Mouse (Mus musculus) neural tube, embryonic 15.5 days (tissue): ENCODE measurements at regions not wholly inside any gene's neighbourhood (a gene's known extent, or its start where the extent isn't known, plus 50 kb on each side); places are given as distances from the start of the nearest gene placed in this dataset.

Source experiments
- ATAC-seq: fragments of 200-750 bp; cut with Nextera tagmentation; 2 replicates; pipeline ENCODE4 v1.8.0; 2017; ENCODE audit warnings: mild to moderate bottlenecking, moderate TSS enrichment, moderate library complexity; ENCODE audit not compliant: low FRiP score
- H3K27ac ChIP-seq: fragments of 300-500 bp; sonication (generic); replicated peaks from 2 replicates; pipeline ENCODE4 v1.5.1; 2015; ENCODE audit warnings: mild to moderate bottlenecking, inconsistent platforms
- H3K27me3 ChIP-seq: fragments of 300-500 bp; sonication (generic); replicated peaks from 2 replicates; pipeline ENCODE4 v1.6.1; 2015; ENCODE audit warnings: inconsistent platforms
- H3K36me3 ChIP-seq: fragments of 300-500 bp; sonication (generic); 2 replicates; pipeline ENCODE4 v1.6.1; 2015; ENCODE audit warnings: inconsistent platforms
- H3K4me1 ChIP-seq: fragments of 300-500 bp; sonication (generic); 2 replicates; pipeline ENCODE4 v1.6.1; 2015; ENCODE audit warnings: inconsistent platforms
- H3K4me2 ChIP-seq: fragments of 300-500 bp; sonication (generic); 2 replicates; pipeline ENCODE4 v1.6.1; 2015; ENCODE audit warnings: inconsistent platforms, mild to moderate bottlenecking, moderate library complexity
- H3K4me3 ChIP-seq: fragments of 300-500 bp; sonication (generic); replicated peaks from 2 replicates; pipeline ENCODE4 v1.5.1; 2015; ENCODE audit warnings: mild to moderate bottlenecking, inconsistent platforms
- H3K9ac ChIP-seq: fragments of 300-500 bp; sonication (generic); replicated peaks from 2 replicates; pipeline ENCODE4 v1.6.1; 2015; ENCODE audit warnings: mild to moderate bottlenecking, inconsistent platforms
- H3K9me3 ChIP-seq: fragments of 300-500 bp; sonication (generic); replicated peaks from 2 replicates; pipeline ENCODE4 v1.6.1; 2016; ENCODE audit warnings: inconsistent platforms
- WGBS: fragments of 180-500 bp; shearing (Covaris S2); methylation state at CpG from one replicate; pipeline ENCODE4 v1.1.7; 2015; ENCODE audit warnings: mixed read lengths; 5-methylcytosine and 5-hydroxymethylcytosine counted together

DNA sequence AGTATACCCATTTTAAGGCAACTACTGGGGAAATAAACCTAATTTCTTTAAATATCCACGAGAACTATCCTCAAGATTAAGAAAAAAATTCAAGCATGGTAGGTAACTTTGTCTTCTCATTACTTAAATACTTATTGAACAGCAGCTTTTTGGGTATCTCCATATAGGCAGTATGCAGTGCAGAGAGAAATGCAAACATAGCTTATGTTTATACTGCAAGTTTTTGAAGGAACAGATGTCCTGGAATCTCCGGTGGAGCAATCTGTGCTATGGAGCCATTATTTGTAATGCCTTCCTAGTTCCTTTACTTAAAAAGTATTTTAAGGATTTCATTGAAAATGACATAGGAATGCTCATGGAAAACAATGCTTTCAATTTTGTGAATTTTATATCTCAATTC is 91.7 kb upstream of the Adgrb3 start:
- no peaks in the 10 kb centered on the region for H3K9me3 ChIP-seq
- no peaks in the 10 kb centered on the region for H3K27me3 ChIP-seq
- no peak overlapping the region for H3K4me3 ChIP-seq
- H3K4me2 ChIP-seq: no peak overlapping the region
- no peaks in the 10 kb centered on the region for H3K4me1 ChIP-seq
- no peaks in the 10 kb centered on the region for H3K36me3 ChIP-seq
- no peak overlapping the region for H3K9ac ChIP-seq
- 78% methylated on average over 2 of the region's 2 CpGs for WGBS
- H3K27ac ChIP-seq: no peak overlapping the region
- ATAC-seq: no peak

DNA sequence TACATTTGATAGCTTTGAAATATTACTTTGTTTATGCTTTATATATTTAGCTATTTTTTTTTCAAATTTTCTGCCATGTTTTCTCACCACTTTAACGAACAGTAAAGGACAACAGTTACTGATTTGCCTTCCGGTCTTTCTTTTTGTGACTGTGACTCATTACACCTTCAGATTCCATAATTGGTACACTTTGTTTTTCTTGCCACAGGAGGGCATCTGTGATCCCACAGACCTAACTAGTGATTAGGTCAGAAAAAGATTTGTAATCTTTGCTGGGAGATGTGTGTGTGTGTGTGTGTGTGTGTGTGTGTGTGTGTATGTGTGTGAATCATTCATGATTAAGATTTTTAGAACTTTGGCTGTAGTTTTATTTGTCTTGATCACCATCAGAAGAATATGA is 64.7 kb upstream of the Adgrb3 start:
- no peak overlapping the region for H3K4me3 ChIP-seq
- no peak overlapping the region for H3K4me2 ChIP-seq
- H3K9ac ChIP-seq: no peak overlapping the region
- 77% methylated on average over 2 of the region's 2 CpGs for WGBS
- no peak for ATAC-seq
- H3K27ac ChIP-seq: no peak overlapping the region
- H3K9me3 ChIP-seq: no peaks in the 10 kb centered on the region
- H3K4me1 ChIP-seq: 0 out of 2 replicates have a peak, but pooled peaks cover 2% of the 10 kb centered on the region
- no peaks in the 10 kb centered on the region for H3K36me3 ChIP-seq
- no peaks in the 10 kb centered on the region for H3K27me3 ChIP-seq

DNA sequence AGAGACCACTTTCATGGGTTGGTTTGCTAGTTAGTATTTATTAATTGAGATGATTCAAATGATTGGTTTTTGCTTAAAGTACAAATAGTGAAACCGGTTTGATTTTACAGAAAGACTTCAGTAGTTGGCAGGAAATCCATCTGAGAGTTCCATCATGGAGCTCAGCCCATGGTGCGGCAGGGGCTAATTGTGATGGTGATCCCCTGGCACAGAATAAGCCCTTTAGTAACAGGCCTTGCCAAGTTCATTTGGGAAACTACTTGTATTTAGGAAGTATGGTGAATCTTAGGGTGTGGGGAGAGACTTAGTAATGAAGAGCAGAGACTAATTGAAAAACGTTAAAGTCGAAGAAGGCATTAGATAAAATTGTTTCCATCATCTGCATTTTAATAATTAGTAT is 63.5 kb upstream of the Adgrb3 start:
- H3K4me2 ChIP-seq: no peak overlapping the region
- no peaks in the 10 kb centered on the region for H3K9me3 ChIP-seq
- no peak overlapping the region for H3K4me3 ChIP-seq
- peak; percentile 68; the same call in 1 of the 2 replicates for ATAC-seq
- no peaks in the 10 kb centered on the region for H3K36me3 ChIP-seq
- H3K27me3 ChIP-seq: no peaks in the 10 kb centered on the region
- H3K27ac ChIP-seq: no peak overlapping the region
- 41% methylated on average over 4 of the region's 4 CpGs for WGBS
- 0 out of 2 replicates have a peak, but pooled peaks cover 2% of the 10 kb centered on the region for H3K4me1 ChIP-seq
- no peak overlapping the region for H3K9ac ChIP-seq

DNA sequence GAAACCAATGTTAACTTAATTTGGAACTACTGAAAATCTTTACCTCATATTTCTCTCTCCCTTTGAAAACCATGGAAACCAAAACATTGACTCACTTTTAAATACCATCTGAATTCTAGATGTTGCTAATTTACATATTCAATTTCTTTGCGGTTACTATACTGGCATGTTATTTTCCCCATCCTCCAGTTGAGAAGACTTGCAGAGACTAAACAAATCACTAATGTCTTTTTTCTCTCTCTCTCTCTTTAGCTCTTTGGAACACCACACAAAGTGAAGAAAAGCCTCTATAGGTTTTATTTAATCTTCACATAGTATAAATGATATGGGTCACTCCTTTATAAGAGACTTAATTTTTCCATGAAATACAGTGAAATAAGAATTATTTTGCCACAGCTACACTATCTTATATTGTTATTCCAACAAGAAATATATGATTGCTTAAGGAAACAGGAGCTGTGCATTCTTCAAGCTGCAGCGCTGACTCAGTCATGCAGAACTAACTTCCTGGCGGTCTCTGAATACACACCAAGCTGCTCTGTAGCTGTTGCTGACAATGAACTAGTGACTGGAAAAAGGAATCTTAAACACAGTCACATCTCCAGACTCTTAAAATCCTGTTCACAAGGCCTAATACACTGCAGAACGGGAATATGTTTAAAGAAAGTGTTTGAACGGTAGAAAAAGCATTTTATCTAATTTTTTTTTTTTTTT is 62.7 kb upstream of the Adgrb3 start:
- no peaks in the 10 kb centered on the region for H3K27me3 ChIP-seq
- H3K36me3 ChIP-seq: no peaks in the 10 kb centered on the region
- 0 out of 2 replicates have a peak, but pooled peaks cover 2% of the 10 kb centered on the region for H3K4me1 ChIP-seq
- no peak overlapping the region for H3K27ac ChIP-seq
- no peak overlapping the region for H3K9ac ChIP-seq
- peak; percentile 92 for ATAC-seq
- 24% methylated on average over 5 of the region's 5 CpGs for WGBS
- no peak overlapping the region for H3K4me3 ChIP-seq
- no peaks in the 10 kb centered on the region for H3K9me3 ChIP-seq
- no peak overlapping the region for H3K4me2 ChIP-seq

DNA sequence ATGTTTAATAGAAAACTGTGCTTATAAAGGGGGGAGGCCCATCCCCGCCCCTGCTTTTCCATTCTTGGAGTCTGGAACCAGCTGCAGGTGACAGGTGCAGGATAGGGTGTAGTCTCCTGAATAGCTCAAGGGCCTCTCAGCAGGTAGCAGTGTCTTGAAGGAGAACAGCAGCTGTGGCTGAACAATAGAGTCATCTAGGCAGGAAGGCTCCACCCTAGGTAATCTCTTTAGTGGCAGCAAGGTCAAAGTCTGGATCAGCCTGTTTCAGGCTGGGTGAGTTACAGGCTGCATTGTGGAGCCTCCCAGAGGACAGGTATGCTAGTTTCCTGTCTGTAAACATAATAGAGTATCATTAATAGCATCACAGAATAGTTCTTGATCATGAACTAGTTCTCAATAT is 58.5 kb upstream of the Adgrb3 start:
- Histone ChIP-seq H3K36me3 (no peaks in the 10 kb centered on the region), H3K4me3 (no peak overlapping the region)

DNA sequence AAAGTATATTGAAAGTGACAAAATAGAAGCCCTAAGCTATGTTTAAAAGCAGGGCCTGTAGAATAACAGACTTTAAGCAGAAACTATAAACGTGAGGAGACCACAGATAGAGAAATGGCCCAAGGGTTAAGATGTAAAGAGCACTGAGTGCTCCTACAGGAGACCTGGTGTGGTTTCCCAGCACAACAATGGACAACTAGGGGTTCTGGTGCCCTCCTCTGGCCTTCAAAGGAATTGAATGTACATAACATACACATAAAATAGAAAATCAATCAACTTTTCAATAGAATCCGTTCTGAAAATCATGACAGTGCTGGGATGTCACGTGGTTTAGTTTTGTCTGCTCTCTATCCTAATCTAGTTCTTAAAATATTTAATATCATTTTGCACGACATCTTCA is 55.5 kb upstream of the Adgrb3 start:
- no peaks in the 10 kb centered on the region for H3K36me3 ChIP-seq
- H3K4me3 ChIP-seq: no peak overlapping the region

More for the DNA sequence above, 58.5 kb upstream of the Adgrb3 start:
- H3K27me3 ChIP-seq: no peaks in the 10 kb centered on the region
- WGBS: 81% methylated on average over 1 of the region's 1 CpGs
- H3K4me2 ChIP-seq: no peak overlapping the region
- no peak for ATAC-seq
- no peak overlapping the region for H3K9ac ChIP-seq
- no peaks in the 10 kb centered on the region for H3K9me3 ChIP-seq
- H3K4me1 ChIP-seq: 0 out of 2 replicates have a peak, but pooled peaks cover 1% of the 10 kb centered on the region
- H3K27ac ChIP-seq: no peak overlapping the region

More for the DNA sequence above, 55.5 kb upstream of the Adgrb3 start:
- H3K4me2 ChIP-seq: no peak overlapping the region
- WGBS: 63% methylated on average over 4 of the region's 4 CpGs
- H3K27me3 ChIP-seq: no peaks in the 10 kb centered on the region
- no peaks in the 10 kb centered on the region for H3K9me3 ChIP-seq
- no peak for ATAC-seq
- no peak overlapping the region for H3K27ac ChIP-seq
- H3K4me1 ChIP-seq: no peaks in the 10 kb centered on the region
- no peak overlapping the region for H3K9ac ChIP-seq
